Mouse (Mus musculus) gastrocnemius, postnatal 4 days (tissue): ENCODE measurements around the gene Bcl2l12. TPM values are rescaled to one million over a fixed set of nuclear protein-coding genes. Genes with fewer than 3 reads are reported as not detected.

Experiments used
- DNase-seq, 2 experiments: peaks; one replicate each; pipeline ENCODE4 v3.0.0; 2021 to 2022; ENCODE audit warnings: low spot score in 2 of 2, mixed read lengths in 2 of 2
- total RNA-seq, 2 experiments: library from RNA; stranded (reverse); gene quantifications; 2 replicates each; pipeline ENCODE4 v1.2.3; 2021

Bcl2l12 gene
- total RNA-seq, 2 experiments from 2014 or later, result 21.5 to 22.0 TPM

- peak; percentile 86 to 98 for DNase-seq
Measured at GRCm38 (mm10) chr7:44997231-44997939, 1.1 kb downstream of the Bcl2l12 start, which contains the start of gene Irf3. Gene Irf3 (plus strand): TSS chr7:44997648.

GRCm38 (mm10) chr7:44996672-44997071 lies 1.8 kb downstream of the Bcl2l12 start:
- no peak for DNase-seq

- no peak for DNase-seq
Measured at GRCm38 (mm10) chr7:44986879-44987718, 11.4 kb downstream of the Bcl2l12 start.

GRCm38 (mm10) chr7:44986192-44986878 lies 12.2 kb downstream of the Bcl2l12 start, which contains the start of gene Prmt1:
Gene Prmt1 (minus strand): TSS chr7:44986568.
- peak; percentile 81 to 94 for DNase-seq

GRCm38 (mm10) chr7:44985595-44986191 lies 12.8 kb downstream of the Bcl2l12 start:
- DNase-seq, result peak; percentile 76 to 83

GRCm38 (mm10) chr7:44984833-44985164 lies 13.7 kb downstream of the Bcl2l12 start:
- DNase-seq, result no peak

GRCm38 (mm10) chr7:44983944-44984832 lies 14.3 kb downstream of the Bcl2l12 start:
- DNase-seq, result no peak

- DNase-seq, result peak; percentile 78 to 87
Measured at GRCm38 (mm10) chr7:44983085-44983484, 15.4 kb downstream of the Bcl2l12 start.

- no peak for DNase-seq
Measured at GRCm38 (mm10) chr7:44981539-44981938, 17.0 kb downstream of the Bcl2l12 start.

GRCm38 (mm10) chr7:44978300-44978699 lies 20.2 kb downstream of the Bcl2l12 start:
- no peak for DNase-seq

GRCm38 (mm10) chr7:44975117-44975419 lies 23.4 kb downstream of the Bcl2l12 start:
- no peak for DNase-seq

GRCm38 (mm10) chr7:44974383-44975116 lies 24.0 kb downstream of the Bcl2l12 start, which contains the start of gene Cpt1c:
Gene Cpt1c (minus strand): TSS chr7:44974851.
- peak; percentile 75 to 83 for DNase-seq

- DNase-seq, result no peak
Measured at GRCm38 (mm10) chr7:44973415-44974130, 24.9 kb downstream of the Bcl2l12 start.

GRCm38 (mm10) chr7:44971142-44971541 lies 27.4 kb downstream of the Bcl2l12 start:
- no peak for DNase-seq

GRCm38 (mm10) chr7:44970231-44970691 lies 28.3 kb downstream of the Bcl2l12 start:
- DNase-seq, result peak; percentile 62 to 86

GRCm38 (mm10) chr7:44966638-44967037 lies 31.9 kb downstream of the Bcl2l12 start:
- no peak for DNase-seq

- no peak for DNase-seq
Measured at GRCm38 (mm10) chr7:44965975-44966374, 32.5 kb downstream of the Bcl2l12 start.

- DNase-seq, result no peak
Measured at GRCm38 (mm10) chr7:44964990-44965389, 33.5 kb downstream of the Bcl2l12 start.

- no peak for DNase-seq
Measured at GRCm38 (mm10) chr7:44962831-44963230, 35.7 kb downstream of the Bcl2l12 start.
